Mouse (Mus musculus) stomach, postnatal 0 days (tissue): ENCODE measurements at regions not wholly inside any gene's neighbourhood (a gene's known extent, or its start where the extent isn't known, plus 50 kb on each side); places are given as distances from the start of the nearest gene placed in this dataset.

Experiments
- ATAC-seq: fragments of 200-750 bp; cut with Nextera tagmentation; 2 replicates; pipeline ENCODE4 v1.8.0; 2017; ENCODE audit not compliant: low FRiP score, low TSS enrichment
- DNase-seq: peaks from one replicate; pipeline ENCODE4 v3.0.0-alpha.2; 2016; ENCODE audit warnings: low spot score
- H3K27ac ChIP-seq: fragments of 300-500 bp; sonication (generic); replicated peaks from 2 replicates; pipeline ENCODE4 v1.5.1; 2014; ENCODE audit warnings: mild to moderate bottlenecking, control low read depth
- H3K27me3 ChIP-seq: fragments of 300-500 bp; sonication (generic); 2 replicates; pipeline ENCODE4 v1.6.1; 2014; ENCODE audit warnings: low read length; ENCODE audit not compliant: control insufficient read depth, insufficient read depth
- H3K36me3 ChIP-seq: fragments of 300-500 bp; sonication (generic); 2 replicates; pipeline ENCODE4 v1.6.1; 2014; ENCODE audit warnings: low read length, mixed read lengths; ENCODE audit not compliant: control insufficient read depth, insufficient read depth
- H3K4me1 ChIP-seq: fragments of 300-500 bp; sonication (generic); replicated peaks from 2 replicates; pipeline ENCODE4 v1.6.1; 2014; ENCODE audit warnings: antibody characterized with exemption; ENCODE audit not compliant: control insufficient read depth, insufficient read depth
- H3K4me2 ChIP-seq: fragments of 300-500 bp; sonication (generic); replicated peaks from 2 replicates; pipeline ENCODE4 v1.6.1; 2014; ENCODE audit warnings: low read depth, mild to moderate bottlenecking, control low read depth, moderate library complexity
- H3K4me3 ChIP-seq: fragments of 300-500 bp; sonication (generic); 2 replicates; pipeline ENCODE4 v1.5.1; 2014; ENCODE audit warnings: low read depth, low read length, control low read depth
- H3K9ac ChIP-seq: fragments of 300-500 bp; sonication (generic); 2 replicates; pipeline ENCODE4 v1.6.1; 2014; ENCODE audit warnings: mild to moderate bottlenecking, low read length, control low read depth, mixed read lengths
- H3K9me3 ChIP-seq: fragments of 300-500 bp; sonication (generic); 2 replicates; pipeline ENCODE4 v1.6.1; 2016; ENCODE audit warnings: low read length; ENCODE audit not compliant: control insufficient read depth
- CTCF ChIP-seq: IDR thresholded peaks from 2 replicates; pipeline ENCODE4 v1.5.1; 2016; ENCODE audit warnings: antibody characterized with exemption, low read depth, mild to moderate bottlenecking, moderate library complexity
- EP300 ChIP-seq: optimal IDR thresholded peaks from 2 replicates; pipeline ENCODE3; 2016; ENCODE audit warnings: antibody characterized with exemption
- WGBS: fragments of 180-500 bp; shearing (Covaris S2); extraction: QIAGEN DNeasy Blood & Tissue Kit; methylation state at CpG from one replicate; pipeline ENCODE4 v1.1.7; 2014; 5-methylcytosine and 5-hydroxymethylcytosine counted together

DNA sequence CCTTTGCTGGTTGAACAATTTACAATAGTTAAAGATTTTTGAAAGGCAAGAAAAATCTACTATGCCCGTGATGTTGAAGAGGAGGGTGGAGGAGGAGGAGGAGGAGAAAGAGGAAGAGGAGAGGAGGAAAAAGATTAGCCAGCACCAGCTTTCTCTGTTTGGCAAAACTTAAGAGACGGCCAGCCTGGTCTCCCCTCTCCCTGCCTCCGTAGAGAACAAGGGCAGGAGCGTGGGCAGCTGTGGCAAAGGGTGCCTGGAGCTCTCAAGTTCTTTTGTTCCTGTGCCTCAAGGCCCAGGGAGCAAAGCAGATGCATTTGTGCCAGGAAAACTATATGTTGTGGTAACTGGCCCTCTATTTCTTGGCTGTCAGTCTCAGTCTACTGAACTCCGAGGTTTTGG lies 202.5 kb upstream of the Daam1 start:
- no peak for TF ChIP-seq EP300
- TF ChIP-seq CTCF, result no peak
- no peak overlapping the region for H3K9ac ChIP-seq
- no peak for ATAC-seq
- no peaks in the 10 kb centered on the region for H3K9me3 ChIP-seq
- no peak overlapping the region for H3K27ac ChIP-seq
- no peak for DNase-seq
- 58% methylated on average over 5 of the region's 5 CpGs for WGBS
- H3K36me3 ChIP-seq, result no peaks in the 10 kb centered on the region
- H3K4me1 ChIP-seq, result no peaks in the 10 kb centered on the region
- H3K4me2 ChIP-seq, result no peak overlapping the region
- H3K4me3 ChIP-seq, result no peak overlapping the region
- no peaks in the 10 kb centered on the region for H3K27me3 ChIP-seq

DNA sequence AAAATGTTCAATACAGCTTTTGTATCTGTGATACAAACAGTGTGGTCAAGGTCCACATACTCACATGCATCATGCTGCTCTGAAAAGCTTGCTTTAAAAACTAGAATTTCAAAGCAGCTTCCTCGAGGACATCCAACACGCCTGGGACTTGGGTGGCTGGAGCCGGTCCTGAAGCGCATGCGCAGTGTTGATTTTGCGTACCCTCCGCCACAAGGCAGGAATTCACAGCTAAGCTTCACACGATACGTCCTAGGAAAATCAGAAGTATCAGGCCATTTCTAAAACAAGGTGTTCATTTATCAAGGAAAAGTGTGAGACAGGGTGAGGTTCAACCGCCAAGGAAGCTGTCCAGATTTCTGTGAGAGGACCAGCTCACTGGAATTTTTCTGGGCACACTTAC lies 202.1 kb upstream of the Daam1 start:
- no peaks in the 10 kb centered on the region for H3K27me3 ChIP-seq
- TF ChIP-seq CTCF (no peak), EP300 (no peak)
- WGBS, result 78% methylated on average over 10 of the region's 10 CpGs
- H3K4me3 ChIP-seq, result no peak overlapping the region
- DNase-seq (no peak), ATAC-seq (no peak)
- no peaks in the 10 kb centered on the region for H3K9me3 ChIP-seq
- no peak overlapping the region for H3K27ac ChIP-seq
- H3K4me1 ChIP-seq, result no peaks in the 10 kb centered on the region
- H3K9ac ChIP-seq, result no peak overlapping the region
- no peaks in the 10 kb centered on the region for H3K36me3 ChIP-seq
- no peak overlapping the region for H3K4me2 ChIP-seq

DNA sequence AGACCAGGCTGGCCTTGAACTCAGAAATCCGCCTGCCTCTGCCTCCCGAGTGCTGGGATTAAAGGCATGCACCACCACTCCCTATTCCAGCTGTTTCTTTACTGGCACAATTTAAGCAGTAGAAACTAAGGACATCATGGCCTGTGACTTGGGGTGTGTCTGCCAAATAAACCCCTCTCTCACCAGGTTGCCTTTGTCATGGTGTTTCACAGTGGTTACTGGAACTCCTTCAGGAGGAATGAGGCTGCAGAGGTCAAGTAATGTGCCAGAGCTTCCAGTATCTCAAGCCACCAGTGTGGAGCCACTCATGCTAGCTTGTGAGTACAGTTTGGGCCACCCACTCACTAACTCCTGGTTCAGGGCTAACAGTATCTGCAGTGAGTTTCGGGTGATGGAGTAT lies 200.5 kb upstream of the Daam1 start:
- Histone ChIP-seq H3K4me1 (no peaks in the 10 kb centered on the region), H3K27me3 (no peaks in the 10 kb centered on the region), H3K27ac (no peak overlapping the region), H3K4me2 (no peak overlapping the region), H3K9me3 (no peaks in the 10 kb centered on the region), H3K9ac (no peak overlapping the region), H3K4me3 (no peak overlapping the region), H3K36me3 (no peaks in the 10 kb centered on the region)
- DNase-seq, result no peak
- TF ChIP-seq EP300, result no peak
- TF ChIP-seq CTCF, result no peak
- 90% methylated on average over 3 of the region's 3 CpGs for WGBS
- no peak for ATAC-seq

DNA sequence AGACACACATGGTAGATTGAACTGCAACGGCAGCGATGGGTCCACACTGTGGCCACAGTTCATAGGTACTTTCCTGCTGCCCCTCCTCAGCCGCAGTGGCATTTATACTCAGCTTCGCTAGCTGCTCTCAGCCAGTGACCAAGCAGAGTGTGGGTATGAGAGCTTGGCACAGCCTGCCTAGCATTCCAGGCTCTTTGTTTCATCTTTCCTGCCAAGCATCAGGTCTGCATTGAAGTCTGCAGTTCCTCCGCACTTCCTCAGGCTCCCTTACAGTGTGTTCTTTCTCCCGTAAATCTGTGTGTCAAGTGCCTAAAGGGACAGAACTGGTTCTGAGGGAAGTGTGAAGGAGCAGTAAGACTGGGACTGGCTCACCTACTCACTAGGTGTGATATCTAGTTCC lies 194.6 kb upstream of the Daam1 start:
- H3K4me3 ChIP-seq, result no peak overlapping the region
- H3K27me3 ChIP-seq, result no peaks in the 10 kb centered on the region
- no peak for ATAC-seq
- no peak for TF ChIP-seq CTCF
- TF ChIP-seq EP300, result no peak
- no peak overlapping the region for H3K27ac ChIP-seq
- DNase-seq, result no peak
- no peaks in the 10 kb centered on the region for H3K36me3 ChIP-seq
- WGBS, result 84% methylated on average over 6 of the region's 6 CpGs
- H3K9me3 ChIP-seq, result no peaks in the 10 kb centered on the region
- H3K4me1 ChIP-seq, result 0 out of 2 replicates have a peak, but pooled peaks cover 2% of the 10 kb centered on the region
- no peak overlapping the region for H3K4me2 ChIP-seq
- H3K9ac ChIP-seq, result no peak overlapping the region

DNA sequence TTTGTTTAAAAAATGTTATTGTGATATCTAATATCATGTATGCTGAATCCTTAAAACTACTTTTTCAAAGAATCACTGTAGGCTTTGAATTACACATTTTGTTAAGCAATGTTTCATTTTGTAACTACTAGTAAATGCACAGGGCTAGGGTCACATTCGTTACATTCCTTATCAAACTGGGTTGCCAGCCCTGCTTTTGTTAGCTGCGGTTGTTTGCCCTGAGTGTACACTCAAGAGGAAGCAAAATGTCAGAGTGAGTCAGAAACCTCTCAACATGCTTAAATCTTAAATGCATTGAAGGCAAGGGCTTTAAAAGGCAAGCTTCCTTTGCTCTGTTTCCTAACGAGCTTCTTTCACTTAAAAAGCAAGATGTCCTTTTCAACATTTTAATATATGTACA lies 193.6 kb upstream of the Daam1 start:
- ATAC-seq (no peak), DNase-seq (no peak)
- Histone ChIP-seq H3K9ac (no peak overlapping the region), H3K36me3 (no peaks in the 10 kb centered on the region), H3K27ac (no peak overlapping the region), H3K4me2 (no peak overlapping the region), H3K4me1 (0 out of 2 replicates have a peak, but pooled peaks cover 2% of the 10 kb centered on the region), H3K9me3 (no peaks in the 10 kb centered on the region), H3K4me3 (no peak overlapping the region), H3K27me3 (no peaks in the 10 kb centered on the region)
- TF ChIP-seq EP300 (no peak), CTCF (no peak)
- 42% methylated on average over 3 of the region's 3 CpGs for WGBS

DNA sequence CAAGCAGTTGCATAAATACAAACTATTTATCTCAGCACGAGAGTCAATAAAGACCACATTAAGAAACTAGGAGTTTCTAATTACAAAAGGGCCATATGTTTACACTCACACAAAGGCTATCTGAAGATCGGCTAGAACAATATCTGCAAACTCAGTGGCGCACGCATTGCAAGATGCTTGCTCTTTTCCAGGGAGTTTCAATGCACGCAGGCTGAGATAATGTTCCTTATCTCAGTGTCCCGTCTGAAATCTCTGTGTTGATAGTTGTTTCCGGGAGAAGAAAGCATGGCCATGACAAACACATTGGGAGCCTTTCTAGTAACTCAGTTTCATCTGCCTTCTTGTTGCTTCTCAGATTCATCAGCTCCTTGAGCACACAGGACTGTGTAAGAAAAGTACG lies 192.6 kb upstream of the Daam1 start:
- no peak overlapping the region for H3K27ac ChIP-seq
- no peak overlapping the region for H3K9ac ChIP-seq
- WGBS, result 39% methylated on average over 8 of the region's 8 CpGs
- ATAC-seq (no peak), DNase-seq (no peak)
- no peak overlapping the region for H3K4me2 ChIP-seq
- no peaks in the 10 kb centered on the region for H3K36me3 ChIP-seq
- H3K9me3 ChIP-seq, result no peaks in the 10 kb centered on the region
- H3K4me1 ChIP-seq, result 0 out of 2 replicates have a peak, but pooled peaks cover 2% of the 10 kb centered on the region
- no peak for TF ChIP-seq EP300
- no peak for TF ChIP-seq CTCF
- H3K27me3 ChIP-seq, result no peaks in the 10 kb centered on the region
- H3K4me3 ChIP-seq, result no peak overlapping the region
